Mouse (Mus musculus): Measurements from ENCODE around the gene Dhx38. TPM values are rescaled to one million over a fixed set of nuclear protein-coding genes. Genes with fewer than 3 reads are reported as not detected.
A peak's percentile ranks its signal among the peaks of the same experiment; 100 is the strongest.

Gene Dhx38
- polyA plus RNA-seq, 1 experiment from 2014 or later: 15.3 TPM

- no peaks in the 10 kb centered on the region for H3K9me3 ChIP-seq (replicated peaks; ENCODE audit: low read length)
- peaks cover 13% of the 10 kb centered on the region; the same call in 1 of the 2 replicates for H3K36me3 ChIP-seq (ENCODE audit: insufficient read depth, low read length)
- ATAC-seq (replicated peaks; ENCODE audit: low FRiP score, low read depth) (no peak), DNase-seq (ENCODE audit: low spot score) (no peak)
- H3K9ac ChIP-seq (ENCODE audit: low read depth, low read length): no peak overlapping the region
- no peak overlapping the region for H3K4me2 ChIP-seq (ENCODE audit: low read length)
- H3K27ac ChIP-seq: no peak overlapping the region
- H3K27me3 ChIP-seq (ENCODE audit: insufficient read depth, low read length): no peaks in the 10 kb centered on the region
- H3K4me3 ChIP-seq (replicated peaks; ENCODE audit: low read depth, low read length): no peak overlapping the region
- 77% methylated on average over 2 of the region's 2 CpGs for WGBS
- TF ChIP-seq CTCF (IDR thresholded peaks at IDR 0.05; ENCODE audit: low read depth): no peak
- peaks cover 4% of the 10 kb centered on the region; the same call in 1 of the 2 replicates for H3K4me1 ChIP-seq (replicated peaks; ENCODE audit: insufficient read depth, low read length)
Observed at GRCm38 (mm10) chr8:109606725-109607124, 41.1 kb upstream of the Dhx38 start.

GRCm38 (mm10) chr8:109595854-109596253 lies 30.2 kb upstream of the Dhx38 start:
- Histone ChIP-seq H3K27me3 (ENCODE audit: insufficient read depth, low read length) (no peaks in the 10 kb centered on the region), H3K27ac (no peak overlapping the region), H3K4me1 (replicated peaks; ENCODE audit: insufficient read depth, low read length) (no peaks in the 10 kb centered on the region), H3K4me2 (ENCODE audit: low read length) (no peak overlapping the region), H3K4me3 (replicated peaks; ENCODE audit: low read depth, low read length) (no peak overlapping the region), H3K9ac (ENCODE audit: low read depth, low read length) (no peak overlapping the region), H3K9me3 (replicated peaks; ENCODE audit: low read length) (no peaks in the 10 kb centered on the region), H3K36me3 (ENCODE audit: insufficient read depth, low read length) (peaks cover 12% of the 10 kb centered on the region)
- ATAC-seq (replicated peaks; ENCODE audit: low FRiP score, low read depth): no peak; the same call in 1 of the 2 replicates
- TF ChIP-seq CTCF (IDR thresholded peaks at IDR 0.05; ENCODE audit: low read depth): peak; percentile 83
- 46% methylated on average over 8 of the region's 8 CpGs for WGBS
- peak; percentile 66 for DNase-seq (ENCODE audit: low spot score)

- WGBS: 76% methylated on average over 6 of the region's 6 CpGs
- Histone ChIP-seq H3K27ac (no peak overlapping the region), H3K36me3 (ENCODE audit: insufficient read depth, low read length) (peaks cover 8% of the 10 kb centered on the region), H3K27me3 (ENCODE audit: insufficient read depth, low read length) (no peaks in the 10 kb centered on the region), H3K4me3 (replicated peaks; ENCODE audit: low read depth, low read length) (no peak overlapping the region), H3K9ac (ENCODE audit: low read depth, low read length) (no peak overlapping the region), H3K9me3 (replicated peaks; ENCODE audit: low read length) (no peaks in the 10 kb centered on the region), H3K4me1 (replicated peaks; ENCODE audit: insufficient read depth, low read length) (no peaks in the 10 kb centered on the region), H3K4me2 (ENCODE audit: low read length) (no peak overlapping the region)
- peak; percentile 80 for TF ChIP-seq CTCF (IDR thresholded peaks at IDR 0.05; ENCODE audit: low read depth)
- DNase-seq (ENCODE audit: low spot score): peak; percentile 63
- ATAC-seq (replicated peaks; ENCODE audit: low FRiP score, low read depth): no peak
Observed at GRCm38 (mm10) chr8:109593117-109593788, 27.6 kb upstream of the Dhx38 start.

- Histone ChIP-seq H3K4me2 (ENCODE audit: low read length) (no peak overlapping the region), H3K27ac (no peak overlapping the region), H3K4me3 (replicated peaks; ENCODE audit: low read depth, low read length) (no peak overlapping the region), H3K27me3 (ENCODE audit: insufficient read depth, low read length) (no peaks in the 10 kb centered on the region), H3K9ac (ENCODE audit: low read depth, low read length) (no peak overlapping the region), H3K36me3 (ENCODE audit: insufficient read depth, low read length) (peaks cover 8% of the 10 kb centered on the region), H3K9me3 (replicated peaks; ENCODE audit: low read length) (no peaks in the 10 kb centered on the region), H3K4me1 (replicated peaks; ENCODE audit: insufficient read depth, low read length) (no peaks in the 10 kb centered on the region)
- WGBS: 79% methylated on average over 5 of the region's 5 CpGs
- ATAC-seq (replicated peaks; ENCODE audit: low FRiP score, low read depth): no peak
- no peak for TF ChIP-seq CTCF (IDR thresholded peaks at IDR 0.05; ENCODE audit: low read depth)
- no peak for DNase-seq (ENCODE audit: low spot score)
Observed at GRCm38 (mm10) chr8:109592164-109592563, 26.5 kb upstream of the Dhx38 start.

- Histone ChIP-seq H3K4me3 (replicated peaks; ENCODE audit: low read depth, low read length) (no peak overlapping the region), H3K4me1 (replicated peaks; ENCODE audit: insufficient read depth, low read length) (no peaks in the 10 kb centered on the region), H3K4me2 (ENCODE audit: low read length) (no peak overlapping the region), H3K27me3 (ENCODE audit: insufficient read depth, low read length) (no peaks in the 10 kb centered on the region), H3K9me3 (replicated peaks; ENCODE audit: low read length) (no peaks in the 10 kb centered on the region), H3K36me3 (ENCODE audit: insufficient read depth, low read length) (peaks cover 8% of the 10 kb centered on the region), H3K9ac (ENCODE audit: low read depth, low read length) (no peak overlapping the region), H3K27ac (no peak overlapping the region)
- no peak for DNase-seq (ENCODE audit: low spot score)
- ATAC-seq (replicated peaks; ENCODE audit: low FRiP score, low read depth): no peak
- no peak for TF ChIP-seq CTCF (IDR thresholded peaks at IDR 0.05; ENCODE audit: low read depth)
- WGBS: 87% methylated on average over 3 of the region's 3 CpGs
Observed at GRCm38 (mm10) chr8:109591367-109591766, 25.7 kb upstream of the Dhx38 start.

GRCm38 (mm10) chr8:109590901-109591300 lies 25.2 kb upstream of the Dhx38 start:
- Histone ChIP-seq H3K9ac (ENCODE audit: low read depth, low read length) (no peak overlapping the region), H3K9me3 (replicated peaks; ENCODE audit: low read length) (no peaks in the 10 kb centered on the region), H3K4me1 (replicated peaks; ENCODE audit: insufficient read depth, low read length) (no peaks in the 10 kb centered on the region), H3K27me3 (ENCODE audit: insufficient read depth, low read length) (no peaks in the 10 kb centered on the region), H3K36me3 (ENCODE audit: insufficient read depth, low read length) (peaks cover 8% of the 10 kb centered on the region), H3K4me3 (replicated peaks; ENCODE audit: low read depth, low read length) (no peak overlapping the region), H3K4me2 (ENCODE audit: low read length) (no peak overlapping the region), H3K27ac (no peak overlapping the region)
- DNase-seq (ENCODE audit: low spot score): no peak
- 86% methylated on average over 9 of the region's 9 CpGs for WGBS
- ATAC-seq (replicated peaks; ENCODE audit: low FRiP score, low read depth): no peak
- no peak for TF ChIP-seq CTCF (IDR thresholded peaks at IDR 0.05; ENCODE audit: low read depth)

Data from kidney, postnatal 0 days (tissue).